Mouse (Mus musculus): ENCODE measurements around the gene Dab2.

- TF ChIP-seq CTCF (IDR thresholded peaks at IDR 0.05) (no peak), EP300 (IDR thresholded peaks at IDR 0.05) (no peak)
Observed at GRCm38 (mm10) chr15:6257049-6257448, 42.5 kb upstream of the Dab2 start.

All from lung, postnatal 0 days (tissue).